Comparison of ENCODE assay signal across 8 mouse cellular contexts in genomic region chr10:83337159-83337951, GRCm38 (mm10). TPM values are rescaled to one million over a fixed set of nuclear protein-coding genes. Genes with fewer than 3 reads are reported as not detected.
DNase-seq lines count a peak whose midpoint lies in the region; ATAC-seq and TF ChIP-seq lines count a peak whose summit lies in the region.

Slc41a2 (minus strand) TSS chr10:83337882.

- peak within 1 kb of the TSS; percentile 90 for H3K9ac ChIP-seq in hindbrain, embryonic 14.5 days

- ATAC-seq in hindbrain, embryonic 14.5 days (ENCODE audit: low FRiP score): peak; percentile 91

- no peaks in the 10 kb centered on the region for H3K36me3 ChIP-seq in hindbrain, embryonic 14.5 days (replicated peaks; ENCODE audit: control insufficient read depth, insufficient read depth)

- H3K27ac ChIP-seq in gastrocnemius, adult 2 months: peak within 1 kb of the TSS; percentile 82
- peak within 1 kb of the TSS; percentile 87 for H3K27ac ChIP-seq in hindbrain, embryonic 14.5 days

- WGBS in hindbrain, embryonic 14.5 days: under 1% methylated on average over 96 of the region's 102 CpGs

- peak; percentile 84 to 94 for DNase-seq in adrenal gland, adult (ENCODE audit: inconsistent age in 2 of 2, low spot score in 1 of 2)
- peak; percentile 82 to 90 for DNase-seq in cerebellum, postnatal 36 days
- peak; percentile 86 for DNase-seq in gastrocnemius, adult 2 months
- peak; percentile 72 for DNase-seq in hindbrain, embryonic 14.5 days (ENCODE audit: low spot score)
- DNase-seq in left cerebral cortex, adult 11 months (ENCODE audit: low spot score): peak; percentile 51
- DNase-seq in lung, postnatal 4 days: peak; percentile 69 to 81
- peak; percentile 81 for DNase-seq in retina, postnatal 1 day
- DNase-seq in urinary bladder, postnatal 4 days (ENCODE audit: low spot score in 2 of 2): peak; percentile 42 to 61

- no peaks in the 10 kb centered on the region for H3K9me3 ChIP-seq in hindbrain, embryonic 14.5 days (ENCODE audit: control insufficient read depth, low read length)

- no peak for TF ChIP-seq CTCF in gastrocnemius, adult 2 months (IDR thresholded peaks at IDR 0.05)

- peaks cover 25% of the 10 kb centered on the region for H3K27me3 ChIP-seq in hindbrain, embryonic 14.5 days (ENCODE audit: control insufficient read depth, insufficient read depth, low read length)

- H3K4me1 ChIP-seq in hindbrain, embryonic 14.5 days (replicated peaks; ENCODE audit: control insufficient read depth, insufficient read depth, low read length): peaks cover 5% of the 10 kb centered on the region; the same call in 1 of the 2 replicates

- H3K4me3 ChIP-seq in gastrocnemius, adult 2 months: peak within 1 kb of the TSS; percentile 82
- H3K4me3 ChIP-seq in hindbrain, embryonic 14.5 days (replicated peaks; ENCODE audit: low read length): peak within 1 kb of the TSS; percentile 63

- H3K4me2 ChIP-seq in hindbrain, embryonic 14.5 days (replicated peaks): peak within 1 kb of the TSS; percentile 84

- intact Hi-C loops in gastrocnemius, adult 2 months (cut with DNase I): no loop called here

RNA-seq across cellular contexts. Expression of gene Slc41a2, which starts in this region (rescaled TPM):
- 1 to 10 TPM in 1 of 2 experiments, under 1 TPM in 1; 0.46 to 1.1 TPM for total RNA-seq in gastrocnemius, adult 2 months (2021)
- 14.6 and 19.9 TPM in 2 replicates for polyA plus RNA-seq in hindbrain, embryonic 14.5 days (2014; fragmentation: Nextera tagmentation; extraction: Ambion mirVana)

Comparison
In these comparisons a context has a peak if more than half of its experiments do, and no peak if none do; other contexts are left out.
1. Peak in every context shown above with its lines: DNase-seq, ATAC-seq, H3K4me3 ChIP-seq and H3K27ac ChIP-seq.